In genomic region chr6:142471141-142471540, GRCm38 (mm10) we compare ENCODE assay signal across 16 mouse cellular contexts. TPM values are rescaled to one million over a fixed set of nuclear protein-coding genes. Genes with fewer than 3 reads are reported as not detected.
"Had no signal": no experiment of that assay in that cellular context is flagged by ENCODE, and none has a peak within 500 bp of the region (broad histone marks: within the 10 kb centered on the region; RNA-seq: fewer than 3 reads in every experiment).

No protein-coding gene starts in this region.

- H3K27ac ChIP-seq: kidney, embryonic 15.5 days; left cerebral cortex, adult 2 months; limb, embryonic 15.5 days; lung, embryonic 15.5 days; midbrain, embryonic 15.5 days; neural tube, embryonic 12.5 days had no signal

- H3K36me3 ChIP-seq: kidney, embryonic 15.5 days; limb, embryonic 15.5 days; lung, embryonic 15.5 days; midbrain, embryonic 15.5 days; neural tube, embryonic 12.5 days had no signal

- H3K9me3 ChIP-seq: kidney, embryonic 15.5 days; limb, embryonic 15.5 days; lung, embryonic 15.5 days; megakaryocyte, embryonic 14.5 days; midbrain, embryonic 15.5 days; neural tube, embryonic 12.5 days had no signal

- H3K9ac ChIP-seq: kidney, embryonic 15.5 days; limb, embryonic 15.5 days; lung, embryonic 15.5 days; midbrain, embryonic 15.5 days; neural tube, embryonic 12.5 days had no signal

- H3K27me3 ChIP-seq: kidney, embryonic 15.5 days; limb, embryonic 15.5 days; lung, embryonic 15.5 days; midbrain, embryonic 15.5 days; neural tube, embryonic 12.5 days had no signal

- H3K4me1 ChIP-seq: kidney, embryonic 15.5 days; limb, embryonic 15.5 days; lung, embryonic 15.5 days; megakaryocyte, embryonic 14.5 days; midbrain, embryonic 15.5 days; neural tube, embryonic 12.5 days had no signal

- H3K4me3 ChIP-seq: kidney, embryonic 15.5 days; left cerebral cortex, adult 2 months; limb, embryonic 15.5 days; lung, embryonic 15.5 days; megakaryocyte, embryonic 14.5 days; midbrain, embryonic 15.5 days; neural tube, embryonic 12.5 days had no signal

- ATAC-seq: hindbrain, embryonic 16.5 days; inflammation-experienced regulatory T-cells, adult 6 months; midbrain, embryonic 15.5 days had no signal

- DNase-seq: kidney, adult 2 months; kidney, postnatal 25 days; spleen, adult 18-20 months; thymus, postnatal 14 days had no signal

- H3K4me2 ChIP-seq: kidney, embryonic 15.5 days; limb, embryonic 15.5 days; lung, embryonic 15.5 days; midbrain, embryonic 11.5 days; midbrain, embryonic 15.5 days; neural tube, embryonic 12.5 days had no signal

RNA-seq across cellular contexts. Expression of gene Gys2, which starts 1.8 kb away (rescaled TPM):
- polyA plus RNA-seq: inflammation-experienced regulatory T-cells, adult 6 months; limb, embryonic 11.5 days; limb, embryonic 15.5 days; stomach, embryonic 14.5 days had no signal
